Mouse (Mus musculus) heart, embryonic 10.5 days (tissue): ENCODE data around the gene Cyp1a1. TPM values are rescaled to one million over a fixed set of nuclear protein-coding genes. Genes with fewer than 3 reads are reported as not detected.

Source experiments
- DNase-seq: peaks from one replicate; pipeline ENCODE4 v3.0.0-alpha.2; 2017; ENCODE audit warnings: low spot score
- H3K27ac ChIP-seq: fragments of 300-500 bp; sonication (generic); 2 replicates; pipeline ENCODE4 v1.5.1; 2016; ENCODE audit warnings: mild to moderate bottlenecking
- H3K27me3 ChIP-seq: fragments of 300-500 bp; sonication (generic); 2 replicates; pipeline ENCODE4 v1.6.1; 2016; ENCODE audit warnings: mild to moderate bottlenecking; ENCODE audit not compliant: poor library complexity, insufficient read depth, severe bottlenecking
- H3K36me3 ChIP-seq: fragments of 300-500 bp; sonication (generic); 2 replicates; pipeline ENCODE4 v1.6.1; 2016; ENCODE audit warnings: mild to moderate bottlenecking, moderate library complexity
- H3K4me1 ChIP-seq: fragments of 300-500 bp; sonication (generic); 2 replicates; pipeline ENCODE4 v1.6.1; 2016; ENCODE audit warnings: mild to moderate bottlenecking
- H3K4me3 ChIP-seq: fragments of 300-500 bp; sonication (generic); 2 replicates; pipeline ENCODE4 v1.5.1; 2016; ENCODE audit warnings: mild to moderate bottlenecking, moderate library complexity
- H3K9me3 ChIP-seq: fragments of 300-500 bp; sonication (generic); 2 replicates; pipeline ENCODE4 v1.6.1; 2016; ENCODE audit warnings: mild to moderate bottlenecking, moderate library complexity
- WGBS: fragments of 180-500 bp; shearing (Covaris S2); methylation state at CpG from one replicate; pipeline ENCODE4 v1.1.7; 2016; 5-methylcytosine and 5-hydroxymethylcytosine counted together
- polyA plus RNA-seq: library from polyadenylated mRNA; unstranded; fragments of >200 nt; fragmentation: Nextera tagmentation; extraction: Ambion mirVana; gene quantifications from 2 replicates; pipeline ENCODE4 v1.2.1, GENCODE M21; 2016

The Cyp1a1 gene
- polyA plus RNA-seq, 1 experiment from 2014 or later = not detected

DNA sequence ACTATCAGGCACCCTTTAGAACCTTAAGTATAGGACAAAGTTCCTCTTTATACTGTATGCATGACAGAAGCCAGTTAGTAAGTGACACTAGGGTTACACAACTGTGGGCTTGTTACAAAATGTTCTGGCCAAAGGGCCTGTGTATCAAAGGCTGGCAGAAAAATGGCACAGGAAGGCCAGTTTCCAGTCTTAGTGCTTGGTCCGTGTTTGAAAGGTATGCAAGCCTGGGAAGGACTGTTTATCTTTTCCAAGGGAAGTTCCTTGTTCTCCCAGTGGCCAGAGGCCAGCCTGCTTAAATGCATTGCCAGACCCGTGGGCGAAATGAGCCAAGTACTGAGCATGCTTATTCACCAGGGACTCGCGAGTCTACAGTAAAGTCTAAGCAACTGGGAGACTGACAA is 35.6 kb downstream of the Cyp1a1 start:
- Histone ChIP-seq H3K4me3 (no peak overlapping the region), H3K27ac (no peak overlapping the region), H3K9me3 (no peaks in the 10 kb centered on the region), H3K36me3 (peaks cover 54% of the 10 kb centered on the region), H3K27me3 (no peaks in the 10 kb centered on the region), H3K4me1 (peaks cover 9% of the 10 kb centered on the region; the same call in 1 of the 2 replicates)
- no peak for DNase-seq
- WGBS = 61% methylated on average over 5 of the region's 5 CpGs

DNA sequence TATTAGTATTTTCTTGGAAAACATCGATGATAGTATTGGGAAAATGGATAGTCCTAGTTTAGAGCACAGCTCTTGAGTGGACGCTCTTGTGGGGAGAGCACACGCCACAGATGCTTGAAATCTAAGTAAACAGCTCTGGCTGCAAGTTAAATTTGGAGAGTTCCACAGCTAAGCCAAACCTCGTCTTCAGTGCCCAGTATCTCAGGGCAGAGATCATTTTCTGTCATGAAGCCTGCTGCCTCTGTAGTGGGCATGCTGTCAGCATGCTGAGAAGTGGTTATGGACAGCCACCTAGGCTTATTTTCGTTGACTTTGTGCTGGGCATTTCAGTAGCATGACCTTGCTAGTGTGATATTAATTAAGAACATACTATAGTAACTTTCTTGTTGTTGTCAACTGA is 36.1 kb downstream of the Cyp1a1 start:
- H3K27me3 ChIP-seq = no peaks in the 10 kb centered on the region
- no peaks in the 10 kb centered on the region for H3K9me3 ChIP-seq
- H3K36me3 ChIP-seq = peaks cover 52% of the 10 kb centered on the region
- WGBS = 85% methylated on average over 5 of the region's 5 CpGs
- no peak for DNase-seq
- H3K4me1 ChIP-seq = peaks cover 9% of the 10 kb centered on the region; the same call in 1 of the 2 replicates
- H3K27ac ChIP-seq = no peak overlapping the region
- H3K4me3 ChIP-seq = no peak overlapping the region

DNA sequence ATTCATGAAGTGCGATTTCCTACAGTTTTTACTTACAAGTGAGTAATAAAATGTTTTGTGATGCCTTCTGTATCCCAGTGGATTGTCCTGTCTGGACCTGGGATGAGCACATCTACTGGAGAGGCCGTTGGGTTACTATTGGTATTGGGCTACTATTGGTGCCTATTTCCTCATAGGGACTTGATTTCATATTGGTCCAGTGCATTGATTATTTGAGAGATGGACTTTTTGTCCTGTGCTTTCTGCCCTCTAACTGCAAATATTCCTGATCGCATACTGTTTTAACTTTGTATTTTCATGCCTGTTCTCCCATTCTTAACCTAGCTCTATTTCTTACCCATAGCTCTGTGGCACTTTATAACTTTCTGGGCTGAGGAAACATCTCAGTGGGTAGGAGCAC is 37.0 kb downstream of the Cyp1a1 start:
- DNase-seq = no peak
- H3K27me3 ChIP-seq = no peaks in the 10 kb centered on the region
- peaks cover 52% of the 10 kb centered on the region for H3K36me3 ChIP-seq
- H3K4me3 ChIP-seq = no peak overlapping the region
- peaks cover 9% of the 10 kb centered on the region; the same call in 1 of the 2 replicates for H3K4me1 ChIP-seq
- H3K9me3 ChIP-seq = no peaks in the 10 kb centered on the region
- H3K27ac ChIP-seq = no peak overlapping the region
- WGBS = 94% methylated on average over 3 of the region's 3 CpGs

DNA sequence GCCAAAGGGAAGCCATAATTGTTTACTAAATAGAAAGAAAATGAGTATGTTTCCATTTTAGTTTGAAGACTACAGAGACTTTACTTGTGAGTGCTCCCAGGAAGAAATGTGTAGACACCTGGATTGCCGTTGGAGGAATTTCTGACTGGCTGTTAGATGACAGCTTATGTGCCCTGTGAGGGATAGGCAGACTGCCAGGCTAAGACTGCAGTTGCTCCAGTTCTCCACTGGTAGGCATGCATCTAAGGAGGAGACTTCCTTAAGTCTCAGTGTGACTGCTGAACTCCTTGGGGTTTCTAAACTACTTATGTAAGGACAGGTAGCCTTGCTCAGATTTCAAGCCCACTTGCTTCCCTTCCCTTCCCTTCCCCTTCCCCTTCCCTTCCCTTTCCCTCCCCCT is 40.6 kb downstream of the Cyp1a1 start:
- H3K36me3 ChIP-seq = peaks cover 42% of the 10 kb centered on the region
- no peaks in the 10 kb centered on the region for H3K27me3 ChIP-seq
- H3K4me3 ChIP-seq = no peak overlapping the region
- no peak overlapping the region for H3K27ac ChIP-seq
- 83% methylated on average over 1 of the region's 1 CpGs for WGBS
- H3K9me3 ChIP-seq = no peaks in the 10 kb centered on the region
- peaks cover 9% of the 10 kb centered on the region; the same call in 1 of the 2 replicates for H3K4me1 ChIP-seq
- no peak for DNase-seq

DNA sequence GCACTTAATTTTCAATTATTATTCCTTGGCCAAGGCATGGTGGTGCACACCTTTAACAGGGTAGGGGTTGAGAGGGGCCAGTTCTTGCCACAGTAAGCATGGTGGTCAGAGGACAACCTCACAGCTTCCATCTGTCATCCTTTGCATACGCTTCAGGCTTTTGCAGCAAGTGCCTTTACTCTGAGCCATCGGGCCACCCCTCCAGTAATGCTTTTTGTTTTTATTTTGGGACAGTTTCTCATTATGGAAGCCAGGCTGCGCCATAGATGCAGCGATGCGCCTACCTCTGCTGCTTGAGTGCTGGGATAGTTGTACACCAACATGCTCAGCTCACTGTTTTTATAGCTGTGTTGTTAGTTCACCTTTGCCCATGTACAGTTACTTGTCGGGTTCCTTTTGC is 45.9 kb downstream of the Cyp1a1 start:
- H3K4me1 ChIP-seq = peaks cover 8% of the 10 kb centered on the region; the same call in 1 of the 2 replicates
- no peak overlapping the region for H3K27ac ChIP-seq
- no peaks in the 10 kb centered on the region for H3K27me3 ChIP-seq
- no peak overlapping the region for H3K4me3 ChIP-seq
- 93% methylated on average over 6 of the region's 6 CpGs for WGBS
- no peaks in the 10 kb centered on the region for H3K9me3 ChIP-seq
- DNase-seq = peak; percentile 69
- peaks cover 37% of the 10 kb centered on the region for H3K36me3 ChIP-seq

DNA sequence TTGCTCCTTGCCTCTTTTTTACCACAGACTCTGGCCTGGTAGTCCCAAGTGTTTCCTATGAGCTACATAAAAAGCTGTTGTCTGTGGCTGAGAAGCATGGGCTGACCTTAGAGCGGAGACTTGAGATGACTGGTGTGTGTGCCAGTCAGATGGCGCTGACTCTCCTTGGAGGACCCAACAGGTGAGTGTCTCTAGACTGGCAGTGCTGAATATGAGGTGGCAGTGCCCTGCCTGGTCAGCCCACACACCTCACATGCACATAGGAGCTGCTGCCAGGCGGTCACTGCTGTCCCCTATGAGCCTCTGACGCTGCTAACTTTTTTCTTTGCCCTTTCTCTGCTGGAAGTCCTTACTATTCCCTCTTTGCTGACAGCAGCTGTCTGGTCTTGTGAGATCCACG is 52.1 kb downstream of the Cyp1a1 start:
- no peaks in the 10 kb centered on the region for H3K27me3 ChIP-seq
- no peak overlapping the region for H3K4me3 ChIP-seq
- WGBS = 90% methylated on average over 5 of the region's 5 CpGs
- no peak overlapping the region for H3K27ac ChIP-seq
- DNase-seq = no peak
- no peaks in the 10 kb centered on the region for H3K9me3 ChIP-seq
- H3K4me1 ChIP-seq = peaks cover 8% of the 10 kb centered on the region; the same call in 1 of the 2 replicates
- peaks cover 57% of the 10 kb centered on the region for H3K36me3 ChIP-seq

DNA sequence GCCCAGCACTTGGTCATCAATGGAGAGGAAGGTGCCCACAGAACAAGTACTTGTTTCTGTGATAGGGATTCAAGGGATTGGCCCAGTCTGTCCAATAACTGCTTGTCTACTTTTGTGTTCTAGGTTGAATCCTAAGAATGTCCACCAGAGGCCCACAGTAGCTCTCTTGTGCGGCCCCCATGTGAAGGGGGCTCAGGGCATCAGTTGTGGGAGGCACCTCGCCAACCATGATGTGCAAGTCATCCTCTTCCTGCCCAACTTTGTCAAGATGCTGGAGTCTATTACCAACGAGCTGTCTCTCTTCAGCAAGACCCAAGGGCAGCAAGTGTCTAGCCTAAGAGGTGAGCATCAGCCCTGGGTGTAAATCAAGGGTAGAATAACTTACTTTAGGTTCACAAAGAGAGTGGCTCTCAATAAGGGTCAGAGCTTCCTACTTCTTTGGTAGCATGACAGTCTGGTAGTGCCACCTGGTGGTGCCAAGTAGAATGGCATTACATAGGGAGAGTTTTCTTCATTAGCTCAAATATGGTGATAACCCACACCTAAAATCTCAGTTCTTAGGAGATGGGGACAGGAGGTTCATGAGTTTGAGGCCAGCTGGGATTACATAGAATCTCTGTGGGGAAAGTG is 56.8 kb downstream of the Cyp1a1 start:
- no peak overlapping the region for H3K27ac ChIP-seq
- H3K4me3 ChIP-seq = no peak overlapping the region
- no peaks in the 10 kb centered on the region for H3K9me3 ChIP-seq
- 66% methylated on average over 3 of the region's 3 CpGs for WGBS
- DNase-seq = peak; percentile 75
- no peaks in the 10 kb centered on the region for H3K4me1 ChIP-seq
- H3K27me3 ChIP-seq = no peaks in the 10 kb centered on the region
- H3K36me3 ChIP-seq = peaks cover 95% of the 10 kb centered on the region

DNA sequence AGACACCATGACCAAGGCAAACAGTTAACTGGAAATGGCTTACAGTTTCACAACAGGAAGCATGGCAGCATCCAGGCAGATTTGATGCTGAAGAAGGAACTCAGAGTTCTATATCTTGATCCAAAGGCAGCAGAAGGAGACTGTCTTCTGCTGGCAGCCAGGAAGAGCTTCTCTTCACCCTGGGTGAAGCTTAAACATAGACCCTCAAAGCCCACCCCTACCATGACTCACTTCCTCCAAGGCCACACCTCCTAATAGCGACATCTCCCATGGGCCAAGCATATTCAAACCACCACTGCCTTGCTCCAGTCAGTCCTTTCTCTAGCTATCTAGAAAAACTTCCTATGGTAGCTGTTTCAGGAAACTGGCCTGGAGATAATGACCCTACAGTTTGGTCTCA is 59.3 kb downstream of the Cyp1a1 start:
- H3K4me3 ChIP-seq = no peak overlapping the region
- H3K27ac ChIP-seq = no peak overlapping the region
- no peaks in the 10 kb centered on the region for H3K27me3 ChIP-seq
- no peaks in the 10 kb centered on the region for H3K4me1 ChIP-seq
- no peaks in the 10 kb centered on the region for H3K9me3 ChIP-seq
- peaks cover 96% of the 10 kb centered on the region for H3K36me3 ChIP-seq
- WGBS = 74% methylated on average over 1 of the region's 1 CpGs
- DNase-seq = no peak

DNA sequence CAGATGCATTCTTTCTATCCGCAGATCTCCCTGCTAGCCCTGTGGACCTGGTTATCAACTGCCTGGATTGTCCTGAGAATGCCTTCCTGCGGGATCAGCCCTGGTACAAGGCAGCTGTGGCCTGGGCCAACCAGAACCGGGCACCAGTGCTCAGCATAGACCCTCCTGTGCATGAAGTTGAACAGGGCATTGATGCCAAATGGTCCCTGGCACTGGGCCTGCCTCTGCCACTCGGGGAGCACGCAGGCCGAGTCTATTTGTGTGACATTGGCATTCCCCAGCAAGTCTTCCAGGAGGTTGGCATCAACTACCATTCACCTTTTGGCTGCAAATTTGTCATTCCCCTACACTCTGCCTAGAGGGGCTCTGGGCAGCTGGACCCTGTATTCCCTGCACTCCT is 60.4 kb downstream of the Cyp1a1 start:
- no peak for DNase-seq
- no peaks in the 10 kb centered on the region for H3K9me3 ChIP-seq
- no peak overlapping the region for H3K4me3 ChIP-seq
- 82% methylated on average over 6 of the region's 6 CpGs for WGBS
- no peaks in the 10 kb centered on the region for H3K4me1 ChIP-seq
- no peak overlapping the region for H3K27ac ChIP-seq
- H3K36me3 ChIP-seq = peaks cover 96% of the 10 kb centered on the region
- no peaks in the 10 kb centered on the region for H3K27me3 ChIP-seq

DNA sequence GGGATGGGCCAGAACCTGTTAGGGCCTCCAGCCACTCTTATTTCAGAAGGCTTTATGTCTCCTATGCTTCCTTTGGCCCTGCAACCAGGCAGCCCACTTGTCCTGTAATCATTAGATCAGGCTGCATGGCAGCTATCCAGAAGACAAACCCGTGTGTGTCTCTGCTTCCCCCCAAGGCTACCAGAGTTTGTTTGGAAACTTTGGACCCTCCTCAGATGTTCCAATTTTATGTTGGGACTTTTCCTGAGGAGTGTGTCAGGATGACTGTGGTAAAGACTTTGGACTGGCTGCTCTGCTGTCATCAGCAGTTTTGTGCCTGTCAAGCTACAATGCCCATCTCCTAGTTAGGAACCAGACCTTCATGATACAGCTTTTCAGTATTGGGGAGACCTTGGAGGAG is 61.1 kb downstream of the Cyp1a1 start:
- no peak overlapping the region for H3K4me3 ChIP-seq
- H3K27me3 ChIP-seq = no peaks in the 10 kb centered on the region
- H3K4me1 ChIP-seq = no peaks in the 10 kb centered on the region
- no peaks in the 10 kb centered on the region for H3K9me3 ChIP-seq
- no peak for DNase-seq
- 60% methylated on average over 1 of the region's 1 CpGs for WGBS
- H3K36me3 ChIP-seq = peaks cover 98% of the 10 kb centered on the region
- H3K27ac ChIP-seq = no peak overlapping the region

DNA sequence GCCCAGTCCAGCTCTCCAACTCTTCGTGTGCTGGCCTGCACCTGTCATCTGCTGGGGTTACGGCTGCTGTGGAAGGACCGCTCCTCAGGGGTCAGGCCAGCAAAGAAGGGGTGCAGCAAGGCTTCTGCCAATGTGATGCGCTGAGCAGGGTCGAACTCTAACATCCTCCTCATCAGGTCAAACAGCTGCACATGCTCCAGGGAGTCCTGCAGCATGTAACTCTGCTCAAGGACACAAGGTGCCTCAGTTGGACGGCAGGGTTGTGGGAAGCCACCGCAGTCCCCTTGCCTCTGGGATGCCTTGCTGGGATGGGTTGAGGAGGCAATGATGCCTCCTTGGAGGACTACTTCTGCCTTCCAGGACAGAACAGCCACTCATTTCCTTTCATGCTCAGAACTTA is 63.2 kb downstream of the Cyp1a1 start:
- 91% methylated on average over 7 of the region's 7 CpGs for WGBS
- H3K9me3 ChIP-seq = no peaks in the 10 kb centered on the region
- H3K36me3 ChIP-seq = peaks cover 100% of the 10 kb centered on the region
- H3K27me3 ChIP-seq = no peaks in the 10 kb centered on the region
- no peak for DNase-seq
- no peaks in the 10 kb centered on the region for H3K4me1 ChIP-seq
- H3K27ac ChIP-seq = no peak overlapping the region
- no peak overlapping the region for H3K4me3 ChIP-seq

Other genes with a start within 250 kb of the Cyp1a1 start
- gene Ppcdc, start 247.8 kb upstream of the Cyp1a1 start, polyA plus RNA-seq = 21.3 and 21.5 TPM in 2 replicates
- gene Scamp5, start 219.9 kb upstream of the Cyp1a1 start, polyA plus RNA-seq = 11.3 and 11.4 TPM in 2 replicates
- 15.0 and 16.5 TPM in 2 replicates for gene Rpp25, start 183.9 kb upstream of the Cyp1a1 start, polyA plus RNA-seq
- gene Cox5a, start 166.7 kb upstream of the Cyp1a1 start, polyA plus RNA-seq = 911 and 1,292 TPM in 2 replicates
- 14.2 and 14.9 TPM in 2 replicates for gene Fam219b, start 150.4 kb upstream of the Cyp1a1 start, polyA plus RNA-seq
- 80.6 and 102 TPM in 2 replicates for gene Mpi, start 135.2 kb upstream of the Cyp1a1 start, polyA plus RNA-seq
- gene Scamp2, start 127.0 kb upstream of the Cyp1a1 start, polyA plus RNA-seq = 53.5 and 53.9 TPM in 2 replicates
- gene Ulk3, start 98.5 kb upstream of the Cyp1a1 start, polyA plus RNA-seq = 17.4 and 21.8 TPM in 2 replicates
- 0.15 TPM in 1 of 2 replicates, not detected in the other for gene Cplx3, start 81.6 kb upstream of the Cyp1a1 start, polyA plus RNA-seq
- not detected in 2 replicates for gene Lman1l, start 67.2 kb upstream of the Cyp1a1 start, polyA plus RNA-seq
- gene Csk, start 34.3 kb upstream of the Cyp1a1 start, polyA plus RNA-seq = 17.2 and 26.0 TPM in 2 replicates
- gene Cyp1a2, start 4.2 kb upstream of the Cyp1a1 start, polyA plus RNA-seq = not detected in 2 replicates
- 24.7 and 28.5 TPM in 2 replicates for gene Edc3, start 20.6 kb downstream of the Cyp1a1 start, polyA plus RNA-seq
- gene Clk3, start 77.9 kb downstream of the Cyp1a1 start, polyA plus RNA-seq = 70.6 and 79.7 TPM in 2 replicates
- 59.7 and 60.2 TPM in 2 replicates for gene Arid3b, start 148.9 kb downstream of the Cyp1a1 start, polyA plus RNA-seq
- gene Ubl7, start 223.1 kb downstream of the Cyp1a1 start, polyA plus RNA-seq = 110 TPM in 2 replicates